Mouse (Mus musculus): ENCODE results near the gene Rnf113a2.

GRCm38 (mm10) chr12:84388097-84388496 lies 28.9 kb upstream of the Rnf113a2 start:
- TF ChIP-seq CTCF (IDR thresholded peaks at IDR 0.05; ENCODE audit: low read depth, low read length) (no peak), TAL1 (conservative IDR thresholded peaks at IDR 0.05; ENCODE audit: low read depth, low read length) (no peak)
